Mouse (Mus musculus): ENCODE measurements around the gene Zfp65.
"Not testable (repeated sequence)": the region's sequence is repeated elsewhere in the genome, so short reads cannot be mapped to it uniquely, and the experiment has no call there.

Zfp65 gene

GRCm38 (mm10) chr13:67728641-67729318, at the start of gene Zfp65:
Gene Zfp65 (minus strand): TSS chr13:67729173.
- peak; percentile 67 for DNase-seq (ENCODE audit: low spot score)

- no peak for DNase-seq (ENCODE audit: low spot score)
These were observed 34.2 kb upstream of the Zfp65 start for GRCm38 (mm10) chr13:67763031-67763768.

GRCm38 (mm10) chr13:67759966-67760365, 31.0 kb upstream of the Zfp65 start:
- DNase-seq (ENCODE audit: low spot score): no peak

GRCm38 (mm10) chr13:67755761-67756160, 26.8 kb upstream of the Zfp65 start:
- no peak for DNase-seq (ENCODE audit: low spot score)

GRCm38 (mm10) chr13:67754333-67755306, 25.6 kb upstream of the Zfp65 start, which contains the start of gene Zfp85:
Gene Zfp85 (minus strand): TSS chr13:67755228.
- DNase-seq (ENCODE audit: low spot score): peak; percentile 81

- no peak for DNase-seq (ENCODE audit: low spot score)
These were observed 14.9 kb upstream of the Zfp65 start for GRCm38 (mm10) chr13:67743896-67744295.

- DNase-seq (ENCODE audit: low spot score): no peak
These were observed 14.0 kb upstream of the Zfp65 start for GRCm38 (mm10) chr13:67742941-67743340.

GRCm38 (mm10) chr13:67734391-67734790, 5.4 kb upstream of the Zfp65 start:
- DNase-seq (ENCODE audit: low spot score): not testable (repeated sequence)

GRCm38 (mm10) chr13:67729441-67729840, 468 bp upstream of the Zfp65 start:
- peak; percentile 45 for DNase-seq (ENCODE audit: low spot score)

GRCm38 (mm10) chr13:67728106-67728505, 867 bp downstream of the Zfp65 start:
- DNase-seq (ENCODE audit: low spot score): no peak

- not testable (repeated sequence) for DNase-seq (ENCODE audit: low spot score)
These were observed 3.6 kb downstream of the Zfp65 start for GRCm38 (mm10) chr13:67725331-67725730.

- peak; percentile 96 for DNase-seq (ENCODE audit: low spot score)
These were observed 5.0 kb downstream of the Zfp65 start for GRCm38 (mm10) chr13:67723848-67724479.

GRCm38 (mm10) chr13:67686971-67687370, 42.0 kb downstream of the Zfp65 start, which contains the start of gene Zfp738:
Gene Zfp738 (minus strand): TSS chr13:67687071.
- DNase-seq (ENCODE audit: low spot score): no peak

GRCm38 (mm10) chr13:67683841-67684240, 45.1 kb downstream of the Zfp65 start:
- DNase-seq (ENCODE audit: low spot score): not testable (repeated sequence)

- peak; percentile 90 for DNase-seq (ENCODE audit: low spot score)
These were observed 45.8 kb downstream of the Zfp65 start for GRCm38 (mm10) chr13:67682959-67683735.

- DNase-seq (ENCODE audit: low spot score): no peak
These were observed 54.1 kb downstream of the Zfp65 start for GRCm38 (mm10) chr13:67674902-67675301.

Measured in embryo, embryonic 10 days (tissue).